Mouse (Mus musculus) limb, embryonic 11.5 days (tissue): Measurements from ENCODE around the gene Gsg1. TPM values are rescaled to one million over a fixed set of nuclear protein-coding genes. Genes with fewer than 3 reads are reported as not detected.

Source experiments
- ATAC-seq: fragments of 200-750 bp; cut with Nextera tagmentation; 2 replicates; pipeline ENCODE4 v1.8.0; 2017; ENCODE audit warnings: low read depth; ENCODE audit not compliant: insufficient number of reproducible peaks, low FRiP score, low TSS enrichment
- DNase-seq: peaks from one replicate; pipeline ENCODE4 v3.0.0-alpha.2; 2015; ENCODE audit warnings: low spot score
- H3K27ac ChIP-seq: fragments of 300-500 bp; sonication (generic); replicated peaks from 2 replicates; pipeline ENCODE4 v1.5.1; 2014; ENCODE audit warnings: low read depth, mild to moderate bottlenecking, low read length
- H3K27me3 ChIP-seq: fragments of 300-500 bp; sonication (generic); 2 replicates; pipeline ENCODE4 v1.6.1; 2014; ENCODE audit warnings: mild to moderate bottlenecking, low read length, mixed read lengths; ENCODE audit not compliant: control insufficient read depth, insufficient read depth
- H3K36me3 ChIP-seq: fragments of 300-500 bp; sonication (generic); 2 replicates; pipeline ENCODE4 v1.6.1; 2014; ENCODE audit warnings: mild to moderate bottlenecking, low read length, moderate library complexity, mixed read lengths; ENCODE audit not compliant: control insufficient read depth, insufficient read depth
- H3K4me1 ChIP-seq: fragments of 300-500 bp; sonication (generic); 2 replicates; pipeline ENCODE4 v1.6.1; 2014; ENCODE audit warnings: low read length, mixed read lengths; ENCODE audit not compliant: control insufficient read depth, insufficient read depth
- H3K4me2 ChIP-seq: fragments of 300-500 bp; sonication (generic); 2 replicates; pipeline ENCODE4 v1.6.1; 2014; ENCODE audit warnings: low read depth, mild to moderate bottlenecking, moderate library complexity; ENCODE audit not compliant: severe bottlenecking
- H3K4me3 ChIP-seq: fragments of 300-500 bp; sonication (generic); 2 replicates; pipeline ENCODE4 v1.5.1; 2014; ENCODE audit warnings: low read depth, low read length
- H3K9ac ChIP-seq: fragments of 300-500 bp; sonication (generic); 2 replicates; pipeline ENCODE4 v1.6.1; 2014; ENCODE audit warnings: mild to moderate bottlenecking, low read length
- H3K9me3 ChIP-seq: fragments of 300-500 bp; sonication (generic); 2 replicates; pipeline ENCODE4 v1.6.1; 2016; ENCODE audit warnings: low read length; ENCODE audit not compliant: control insufficient read depth
- WGBS: fragments of 180-500 bp; shearing (Covaris S2); extraction: QIAGEN DNeasy Blood & Tissue Kit; methylation state at CpG from one replicate; pipeline ENCODE4 v1.1.7; 2014; 5-methylcytosine and 5-hydroxymethylcytosine counted together
- polyA plus RNA-seq: library from polyadenylated mRNA; unstranded; fragments of >200 nt; fragmentation: Nextera tagmentation; extraction: Ambion mirVana; gene quantifications from 2 replicates; pipeline ENCODE4 v1.2.1, GENCODE M21; 2014

The Gsg1 gene
- polyA plus RNA-seq = 0.81 and 0.91 TPM in 2 replicates

GRCm38 (mm10) chr6:135254153-135254552 lies at the start of gene Gsg1:
Gsg1 (minus strand) TSS chr6:135254351.
- H3K9me3 ChIP-seq = no peaks in the 10 kb centered on the region
- DNase-seq (no peak), ATAC-seq (no peak)
- H3K27ac ChIP-seq = no peak within 1 kb of the TSS
- no peak within 1 kb of the TSS for H3K4me2 ChIP-seq
- H3K36me3 ChIP-seq = no peaks in the 10 kb centered on the region
- H3K9ac ChIP-seq = no peak within 1 kb of the TSS
- H3K27me3 ChIP-seq = no peaks in the 10 kb centered on the region
- WGBS = 75% methylated on average over 7 of the region's 7 CpGs
- H3K4me1 ChIP-seq = peaks cover 16% of the 10 kb centered on the region
- no peak within 1 kb of the TSS for H3K4me3 ChIP-seq

GRCm38 (mm10) chr6:135302421-135303125 lies 48.4 kb upstream of the Gsg1 start:
- Histone ChIP-seq H3K4me1 (no peaks in the 10 kb centered on the region), H3K9me3 (no peaks in the 10 kb centered on the region), H3K9ac (no peak overlapping the region), H3K4me2 (no peak overlapping the region), H3K4me3 (no peak overlapping the region), H3K27me3 (no peaks in the 10 kb centered on the region), H3K27ac (no peak overlapping the region), H3K36me3 (no peaks in the 10 kb centered on the region)
- ATAC-seq (no peak), DNase-seq (no peak)
- 89% methylated on average over 10 of the region's 10 CpGs for WGBS

- no peak overlapping the region for H3K4me2 ChIP-seq
- no peak overlapping the region for H3K27ac ChIP-seq
- H3K9me3 ChIP-seq = no peaks in the 10 kb centered on the region
- no peak for ATAC-seq
- H3K9ac ChIP-seq = no peak overlapping the region
- no peak overlapping the region for H3K4me3 ChIP-seq
- no peaks in the 10 kb centered on the region for H3K4me1 ChIP-seq
- WGBS = 82% methylated on average over 4 of the region's 4 CpGs
- no peaks in the 10 kb centered on the region for H3K36me3 ChIP-seq
- H3K27me3 ChIP-seq = no peaks in the 10 kb centered on the region
- no peak for DNase-seq
Measured at GRCm38 (mm10) chr6:135300469-135300868, 46.3 kb upstream of the Gsg1 start.

GRCm38 (mm10) chr6:135299024-135299550 lies 44.9 kb upstream of the Gsg1 start:
- no peak for ATAC-seq
- Histone ChIP-seq H3K4me1 (no peaks in the 10 kb centered on the region), H3K9me3 (no peaks in the 10 kb centered on the region), H3K27me3 (no peaks in the 10 kb centered on the region), H3K27ac (no peak overlapping the region), H3K36me3 (no peaks in the 10 kb centered on the region), H3K4me3 (no peak overlapping the region), H3K4me2 (no peak overlapping the region), H3K9ac (no peak overlapping the region)
- DNase-seq = no peak
- WGBS = 86% methylated on average over 7 of the region's 7 CpGs

GRCm38 (mm10) chr6:135297570-135297969 lies 43.4 kb upstream of the Gsg1 start:
- no peaks in the 10 kb centered on the region for H3K36me3 ChIP-seq
- no peak overlapping the region for H3K4me3 ChIP-seq
- no peaks in the 10 kb centered on the region for H3K27me3 ChIP-seq
- DNase-seq (no peak), ATAC-seq (no peak)
- H3K9ac ChIP-seq = no peak overlapping the region
- no peak overlapping the region for H3K27ac ChIP-seq
- no peak overlapping the region for H3K4me2 ChIP-seq
- no peaks in the 10 kb centered on the region for H3K9me3 ChIP-seq
- no peaks in the 10 kb centered on the region for H3K4me1 ChIP-seq
- WGBS = 83% methylated on average over 7 of the region's 7 CpGs

- Histone ChIP-seq H3K9me3 (no peaks in the 10 kb centered on the region), H3K27me3 (no peaks in the 10 kb centered on the region), H3K9ac (no peak overlapping the region), H3K36me3 (no peaks in the 10 kb centered on the region), H3K27ac (no peak overlapping the region), H3K4me1 (no peaks in the 10 kb centered on the region), H3K4me3 (no peak overlapping the region), H3K4me2 (no peak overlapping the region)
- WGBS = 77% methylated on average over 17 of the region's 17 CpGs
- ATAC-seq (no peak), DNase-seq (no peak)
Measured at GRCm38 (mm10) chr6:135296267-135296666, 42.1 kb upstream of the Gsg1 start.

- WGBS = 78% methylated on average over 11 of the region's 11 CpGs
- DNase-seq (no peak), ATAC-seq (no peak)
Measured at GRCm38 (mm10) chr6:135295082-135295861, 41.1 kb upstream of the Gsg1 start.

GRCm38 (mm10) chr6:135294150-135294549 lies 40.0 kb upstream of the Gsg1 start:
- ATAC-seq (no peak), DNase-seq (no peak)
- H3K27ac ChIP-seq = no peak overlapping the region
- H3K36me3 ChIP-seq = no peaks in the 10 kb centered on the region
- WGBS = 87% methylated on average over 6 of the region's 6 CpGs
- H3K4me2 ChIP-seq = no peak overlapping the region
- H3K9ac ChIP-seq = no peak overlapping the region
- no peaks in the 10 kb centered on the region for H3K4me1 ChIP-seq
- H3K9me3 ChIP-seq = no peaks in the 10 kb centered on the region
- no peaks in the 10 kb centered on the region for H3K27me3 ChIP-seq
- H3K4me3 ChIP-seq = no peak overlapping the region

More at GRCm38 (mm10) chr6:135295082-135295861, 41.1 kb upstream of the Gsg1 start:
- Histone ChIP-seq H3K27ac (no peak overlapping the region), H3K4me1 (no peaks in the 10 kb centered on the region), H3K4me3 (no peak overlapping the region), H3K4me2 (no peak overlapping the region), H3K27me3 (no peaks in the 10 kb centered on the region), H3K9me3 (no peaks in the 10 kb centered on the region), H3K9ac (no peak overlapping the region), H3K36me3 (no peaks in the 10 kb centered on the region)
